Mouse (Mus musculus) heart, postnatal 0 days (tissue): ENCODE measurements around the gene Smco2.

Experiments
- CTCF ChIP-seq: IDR thresholded peaks from 2 replicates; pipeline ENCODE4 v1.5.1; 2016; ENCODE audit warnings: antibody characterized with exemption, control low read depth, low read depth
- EP300 ChIP-seq: IDR thresholded peaks from 2 replicates; pipeline ENCODE4 v1.6.1; 2016; ENCODE audit warnings: antibody characterized with exemption, low read depth

DNA sequence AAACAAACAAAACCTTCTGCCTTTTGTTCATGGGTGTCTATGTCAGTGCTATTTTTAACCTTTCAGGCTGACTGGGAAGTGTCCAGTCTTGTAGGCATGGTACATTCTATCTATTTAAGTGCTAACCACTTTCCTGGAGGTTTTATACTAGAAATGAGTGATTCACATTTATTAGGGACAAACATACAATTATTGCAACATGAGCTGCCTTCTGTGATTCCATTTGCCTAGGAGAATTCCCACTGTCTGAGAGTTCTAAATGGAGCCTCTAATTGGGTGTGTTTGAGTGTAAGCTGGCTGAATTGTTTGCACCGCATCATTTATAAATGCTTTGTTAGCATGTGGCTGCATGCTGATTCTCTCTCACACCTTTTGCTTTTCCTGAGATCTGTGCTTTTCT lies 65.9 kb downstream of the Smco2 start:
- TF ChIP-seq CTCF, result no peak
- TF ChIP-seq EP300, result no peak
